Mouse (Mus musculus) ES-E14 (cell line): ENCODE measurements around the gene Gpc6.

Source experiments
- CHD2 ChIP-seq: IDR thresholded peaks from 2 replicates; pipeline ENCODE4 v1.6.1; 2014; ENCODE audit warnings: mild to moderate bottlenecking, low read depth, low read length, inconsistent platforms
- HCFC1 ChIP-seq: IDR thresholded peaks from 2 replicates; pipeline ENCODE4 v1.6.1; 2012; ENCODE audit warnings: low read length, inconsistent platforms, borderline replicate concordance; ENCODE audit not compliant: insufficient read depth
- ZC3H11A ChIP-seq: IDR thresholded peaks from 2 replicates; pipeline ENCODE4 v1.6.1; 2012; ENCODE audit warnings: low read depth, mild to moderate bottlenecking, inconsistent platforms, low read length, borderline replicate concordance

- TF ChIP-seq HCFC1 (no peak), CHD2 (no peak), ZC3H11A (no peak)
Observed at GRCm38 (mm10) chr14:117807846-117808245, 882.7 kb downstream of the Gpc6 start.
